In genomic region chr2:72515971-72516719, GRCm38 (mm10) we compare ENCODE assay signal across 8 mouse cellular contexts. TPM values are rescaled to one million over a fixed set of nuclear protein-coding genes. Genes with fewer than 3 reads are reported as not detected.
A peak's percentile ranks its signal among the peaks of the same experiment; 100 is the strongest.
DNase-seq lines count a peak whose midpoint lies in the region; ATAC-seq and TF ChIP-seq lines count a peak whose summit lies in the region.

No protein-coding gene starts in this region.

- no peak overlapping the region for H3K27ac ChIP-seq in embryonic facial prominence, embryonic 12.5 days
- no peak overlapping the region for H3K27ac ChIP-seq in limb, embryonic 11.5 days (replicated peaks; ENCODE audit: low read depth, low read length)
- H3K27ac ChIP-seq in midbrain, postnatal 0 days (ENCODE audit: low read depth, low read length), result no peak overlapping the region
- H3K27ac ChIP-seq in stomach, embryonic 14.5 days (ENCODE audit: low read length), result no peak overlapping the region

- peak; percentile 92 for TF ChIP-seq CTCF in midbrain, postnatal 0 days (IDR thresholded peaks at IDR 0.05)

- 19% methylated on average over 17 of the region's 17 CpGs for WGBS in embryonic facial prominence, embryonic 12.5 days
- WGBS in limb, embryonic 11.5 days, result 16% methylated on average over 17 of the region's 17 CpGs
- 12% methylated on average over 17 of the region's 17 CpGs for WGBS in midbrain, postnatal 0 days
- WGBS in stomach, embryonic 14.5 days, result 24% methylated on average over 17 of the region's 17 CpGs

- 0 out of 2 replicates have a peak, but pooled peaks have one; percentile 47 for ATAC-seq in embryonic facial prominence, embryonic 12.5 days (ENCODE audit: insufficient number of reproducible peaks, insufficient read depth, low FRiP score, low TSS enrichment)
- no peak for ATAC-seq in limb, embryonic 11.5 days (ENCODE audit: insufficient number of reproducible peaks, low FRiP score, low TSS enrichment, low read depth)
- peak; percentile 47; the same call in 1 of the 2 replicates for ATAC-seq in midbrain, postnatal 0 days (ENCODE audit: low FRiP score)
- ATAC-seq in stomach, embryonic 14.5 days (ENCODE audit: insufficient number of reproducible peaks, insufficient read depth, low FRiP score, low read depth), result no peak

- peaks cover 4% of the 10 kb centered on the region; the same call in 1 of the 2 replicates for H3K4me1 ChIP-seq in embryonic facial prominence, embryonic 12.5 days
- peaks cover 8% of the 10 kb centered on the region; the same call in 1 of the 2 replicates for H3K4me1 ChIP-seq in limb, embryonic 11.5 days (ENCODE audit: control insufficient read depth, insufficient read depth, low read length)
- no peaks in the 10 kb centered on the region for H3K4me1 ChIP-seq in midbrain, postnatal 0 days (ENCODE audit: insufficient read depth, low read length)
- H3K4me1 ChIP-seq in stomach, embryonic 14.5 days (ENCODE audit: control insufficient read depth, insufficient read depth, low read length), result 0 out of 2 replicates have a peak, but pooled peaks cover 4% of the 10 kb centered on the region

- no peak overlapping the region for H3K4me3 ChIP-seq in embryonic facial prominence, embryonic 12.5 days
- H3K4me3 ChIP-seq in limb, embryonic 11.5 days (ENCODE audit: low read depth, low read length), result no peak overlapping the region
- no peak overlapping the region for H3K4me3 ChIP-seq in midbrain, postnatal 0 days (ENCODE audit: low read depth, low read length)
- no peak overlapping the region for H3K4me3 ChIP-seq in stomach, embryonic 14.5 days (ENCODE audit: low read depth, low read length)

- H3K36me3 ChIP-seq in embryonic facial prominence, embryonic 12.5 days, result no peaks in the 10 kb centered on the region
- no peaks in the 10 kb centered on the region for H3K36me3 ChIP-seq in limb, embryonic 11.5 days (ENCODE audit: control insufficient read depth, insufficient read depth, low read length)
- H3K36me3 ChIP-seq in midbrain, postnatal 0 days (ENCODE audit: insufficient read depth, low read length), result no peaks in the 10 kb centered on the region
- H3K36me3 ChIP-seq in stomach, embryonic 14.5 days (ENCODE audit: control insufficient read depth, insufficient read depth, low read length), result no peaks in the 10 kb centered on the region

- peaks cover 15% of the 10 kb centered on the region; the same call in 1 of the 2 replicates for H3K27me3 ChIP-seq in embryonic facial prominence, embryonic 12.5 days
- H3K27me3 ChIP-seq in limb, embryonic 11.5 days (ENCODE audit: control insufficient read depth, insufficient read depth, low read length), result 0 out of 2 replicates have a peak, but pooled peaks cover 6% of the 10 kb centered on the region
- peaks cover 33% of the 10 kb centered on the region for H3K27me3 ChIP-seq in midbrain, postnatal 0 days (ENCODE audit: insufficient read depth, low read length)
- 0 out of 2 replicates have a peak, but pooled peaks cover 4% of the 10 kb centered on the region for H3K27me3 ChIP-seq in stomach, embryonic 14.5 days (ENCODE audit: control insufficient read depth, insufficient read depth, low read length)

- H3K9ac ChIP-seq in embryonic facial prominence, embryonic 12.5 days, result no peak overlapping the region
- no peak overlapping the region; the same call in 1 of the 2 replicates for H3K9ac ChIP-seq in limb, embryonic 11.5 days (ENCODE audit: low read length)
- H3K9ac ChIP-seq in midbrain, postnatal 0 days (replicated peaks; ENCODE audit: low read length, poor library complexity, severe bottlenecking), result no peak overlapping the region
- H3K9ac ChIP-seq in stomach, embryonic 14.5 days (replicated peaks; ENCODE audit: low read depth, low read length), result no peak overlapping the region

- peak; percentile 58 for DNase-seq in 416B (ENCODE audit: low read depth)
- DNase-seq in adrenal gland, postnatal 36 days, result peak; percentile 76 to 87
- peak; percentile 79 to 89 for DNase-seq in heart, adult 18-20 months
- DNase-seq in kidney, adult 9 months, result peak; percentile 77
- peak; percentile 92 for DNase-seq in limb, embryonic 11.5 days (ENCODE audit: low spot score)
- DNase-seq in midbrain, postnatal 0 days (ENCODE audit: low spot score), result peak; percentile 91

- H3K4me2 ChIP-seq in embryonic facial prominence, embryonic 12.5 days (replicated peaks), result peak overlapping the region; percentile 25; the same call in 1 of the 2 replicates
- peak overlapping the region; percentile 18; the same call in 1 of the 2 replicates for H3K4me2 ChIP-seq in limb, embryonic 11.5 days (ENCODE audit: low read depth, severe bottlenecking)
- H3K4me2 ChIP-seq in midbrain, postnatal 0 days (ENCODE audit: low read depth, low read length, poor library complexity, severe bottlenecking), result peak overlapping the region; percentile 33; the same call in 1 of the 2 replicates
- H3K4me2 ChIP-seq in stomach, embryonic 14.5 days (replicated peaks; ENCODE audit: low read depth, low read length), result peak overlapping the region; percentile 17; the same call in 1 of the 2 replicates

- no peaks in the 10 kb centered on the region for H3K9me3 ChIP-seq in embryonic facial prominence, embryonic 12.5 days
- H3K9me3 ChIP-seq in limb, embryonic 11.5 days (ENCODE audit: control insufficient read depth, low read length), result no peaks in the 10 kb centered on the region
- H3K9me3 ChIP-seq in midbrain, postnatal 0 days (ENCODE audit: low read length), result no peaks in the 10 kb centered on the region
- no peaks in the 10 kb centered on the region for H3K9me3 ChIP-seq in stomach, embryonic 14.5 days (ENCODE audit: control insufficient read depth, low read depth, low read length)

RNA-seq across cellular contexts. Expression of gene Cdca7, which starts 40.2 kb away (rescaled TPM):
- total RNA-seq in adrenal gland, postnatal 36 days (2021), result 1 to 10 TPM; 3.6 to 4.3 TPM
- 179 and 184 TPM in 2 replicates for polyA plus RNA-seq in embryonic facial prominence, embryonic 12.5 days (2016; fragmentation: Nextera tagmentation; extraction: Ambion mirVana)
- total RNA-seq in heart, adult 18-20 months (2021), result 1 to 10 TPM; 1.7 to 2.0 TPM
- polyA plus RNA-seq in limb, embryonic 11.5 days (2014; fragmentation: Nextera tagmentation; extraction: Ambion mirVana), result 278 and 286 TPM in 2 replicates
- total RNA-seq in midbrain, postnatal 0 days (2014; rRNA removed), result 4.5 and 14.5 TPM in 2 replicates
- 2.5 and 3.2 TPM in 2 replicates for polyA plus RNA-seq in midbrain, postnatal 0 days (2015; fragmentation: Nextera tagmentation; extraction: Ambion mirVana)
- 151 and 157 TPM in 2 replicates for polyA plus RNA-seq in stomach, embryonic 14.5 days (2014; fragmentation: Nextera tagmentation; extraction: Ambion mirVana)

Comparison
In these comparisons a context has a peak if more than half of its experiments do, and no peak if none do; other contexts are left out.
1. ATAC-seq: peak in embryonic facial prominence, embryonic 12.5 days (single experiment) and midbrain, postnatal 0 days (single experiment); none in limb, embryonic 11.5 days (single experiment) and stomach, embryonic 14.5 days (single experiment).
2. RNA of gene Cdca7, which starts 40.2 kb away (polyA plus RNA-seq): 278 to 286 TPM in limb, embryonic 11.5 days, 179 to 184 TPM in embryonic facial prominence, embryonic 12.5 days and 151 to 157 TPM in stomach, embryonic 14.5 days; 2.5 to 3.2 TPM in midbrain, postnatal 0 days; every median in the first group is over 10 times any median in the second.
3. Peak in every context shown above with its lines, with median percentiles within 50 percentile points of each other: DNase-seq and H3K4me2 ChIP-seq.